Mouse (Mus musculus) liver, embryonic 14.5 days (tissue): Measurements from ENCODE around the gene Cpeb3.

Experiments used
- CTCF ChIP-seq: IDR thresholded peaks from 2 replicates; pipeline ENCODE4 v1.5.1; 2016; ENCODE audit warnings: antibody characterized with exemption, low read depth, control low read depth
- EP300 ChIP-seq: IDR thresholded peaks from 2 replicates; pipeline ENCODE4 v1.6.1; 2016; ENCODE audit warnings: antibody characterized with exemption, low read depth

- TF ChIP-seq CTCF (no peak), EP300 (no peak)
These were observed 10.1 kb downstream of the Cpeb3 start for GRCm38 (mm10) chr19:37198165-37198880.
